8 mouse cellular contexts compared by ENCODE assay signal in genomic region chr8:111642939-111643263, GRCm38 (mm10). TPM values are rescaled to one million over a fixed set of nuclear protein-coding genes. Genes with fewer than 3 reads are reported as not detected.
DNase-seq lines count a peak whose midpoint lies in the region; ATAC-seq and TF ChIP-seq lines count a peak whose summit lies in the region.

No protein-coding gene starts in this region.

- TF ChIP-seq RAD21 in MEL (IDR thresholded peaks at IDR 0.05; ENCODE audit: low read depth, low read length) = no peak

- WGBS in heart, embryonic 13.5 days = 8% methylated on average over 5 of the region's 5 CpGs
- 12% methylated on average over 5 of the region's 5 CpGs for WGBS in hindbrain, embryonic 12.5 days

- H3K27me3 ChIP-seq in heart, embryonic 13.5 days (replicated peaks) = no peaks in the 10 kb centered on the region
- H3K27me3 ChIP-seq in MEL (ENCODE audit: control insufficient read depth in 1 of 2, insufficient read depth in 2 of 2, low read length in 2 of 2) = no peaks in the 10 kb centered on the region
- H3K27me3 ChIP-seq in hindbrain, embryonic 12.5 days = no peaks in the 10 kb centered on the region

- H3K36me3 ChIP-seq in heart, embryonic 13.5 days = 0 out of 2 replicates have a peak, but pooled peaks cover 3% of the 10 kb centered on the region
- H3K36me3 ChIP-seq in MEL (ENCODE audit: control insufficient read depth in 1 of 2, insufficient read depth in 2 of 2, low read length in 2 of 2) = peaks cover 0 to 11% of the 10 kb centered on the region in 2 experiments; a peak in 2 of 4 replicates
- H3K36me3 ChIP-seq in hindbrain, embryonic 12.5 days = no peaks in the 10 kb centered on the region

- no peak for TF ChIP-seq CTCF in MEL (IDR thresholded peaks at IDR 0.05 in 2 of 3, conservative IDR thresholded peaks at IDR 0.05 in 1 of 3; ENCODE audit: control insufficient read depth in 1 of 3, insufficient read depth in 1 of 3, low read depth in 2 of 3, low read length in 3 of 3, poor library complexity in 1 of 3, severe bottlenecking in 1 of 3)

- peak overlapping the region; percentile 85 for H3K9ac ChIP-seq in heart, embryonic 13.5 days
- peak overlapping the region; percentile 69 for H3K9ac ChIP-seq in MEL (ENCODE audit: control insufficient read depth, low read depth, low read length, poor library complexity, severe bottlenecking)
- 0 out of 2 replicates have a peak overlapping the region, but pooled peaks have one; percentile 28 for H3K9ac ChIP-seq in hindbrain, embryonic 12.5 days

- TF ChIP-seq POLR2A in MEL (IDR thresholded peaks at IDR 0.05; ENCODE audit: control insufficient read depth in 1 of 2, insufficient read depth in 1 of 2, low read depth in 1 of 2, low read length in 2 of 2, poor library complexity in 1 of 2) = no peak

- peak overlapping the region; percentile 97 for H3K27ac ChIP-seq in heart, embryonic 13.5 days (replicated peaks)
- peak overlapping the region; percentile 98 for H3K27ac ChIP-seq in MEL (ENCODE audit: control insufficient read depth, low read depth, low read length)
- no peak overlapping the region for H3K27ac ChIP-seq in hindbrain, embryonic 12.5 days

- no peaks in the 10 kb centered on the region for H3K9me3 ChIP-seq in heart, embryonic 13.5 days
- H3K9me3 ChIP-seq in MEL (replicated peaks; ENCODE audit: insufficient read depth, low read length) = no peaks in the 10 kb centered on the region
- H3K9me3 ChIP-seq in hindbrain, embryonic 12.5 days (replicated peaks) = no peaks in the 10 kb centered on the region

- intact Hi-C loops in heart, postnatal 10 days (cut with DNase I) = no loop called here

- peak overlapping the region; percentile 83 for H3K4me2 ChIP-seq in heart, embryonic 13.5 days
- peak overlapping the region; percentile 56 for H3K4me2 ChIP-seq in hindbrain, embryonic 12.5 days (replicated peaks)

- peaks cover 17% of the 10 kb centered on the region for H3K79me2 ChIP-seq in MEL (ENCODE audit: control insufficient read depth, insufficient read depth, low read length, poor library complexity)

- peaks cover 15% of the 10 kb centered on the region for H3K4me1 ChIP-seq in heart, embryonic 13.5 days
- H3K4me1 ChIP-seq in MEL (ENCODE audit: control insufficient read depth in 1 of 2, insufficient read depth in 2 of 2, low read length in 2 of 2) = peaks cover 2 to 16% of the 10 kb centered on the region in 2 experiments; a peak in 2 of 4 replicates
- peaks cover 7% of the 10 kb centered on the region for H3K4me1 ChIP-seq in hindbrain, embryonic 12.5 days

- DNase-seq in heart, postnatal 10 days = no peak
- no peak for DNase-seq in MEL (ENCODE audit: low read depth, low spot score)
- no peak for DNase-seq in spleen, adult 18-20 months
- no peak for DNase-seq in cerebellum, adult 11 months
- DNase-seq in embryo, embryonic 11 days = no peak

- no peak for TF ChIP-seq EP300 in MEL (IDR thresholded peaks at IDR 0.05; ENCODE audit: low read depth in 1 of 2, low read length in 2 of 2)

- peak overlapping the region; percentile 90 for H3K4me3 ChIP-seq in heart, embryonic 13.5 days
- peak overlapping the region; percentile 58 to 92 for H3K4me3 ChIP-seq in MEL (ENCODE audit: control insufficient read depth in 1 of 2, insufficient read depth in 1 of 2, low read depth in 2 of 2, low read length in 2 of 2)
- H3K4me3 ChIP-seq in hindbrain, embryonic 12.5 days = peak overlapping the region; percentile 72

- 0 out of 2 replicates have a peak, but pooled peaks have one; percentile 6 for ATAC-seq in heart, embryonic 13.5 days (ENCODE audit: extremely low read depth, insufficient number of reproducible peaks, low FRiP score, low TSS enrichment)
- peak; percentile 42 for ATAC-seq in hindbrain, embryonic 12.5 days (ENCODE audit: low FRiP score)
- ATAC-seq in megakaryocyte-erythroid progenitor cell, adult 5-6 weeks (replicated peaks; ENCODE audit: low FRiP score, low TSS enrichment, poor library complexity, severe bottlenecking) = peak; percentile 23

TF ChIP-seq in MEL, 35 proteins besides CTCF, POLR2A, EP300 and RAD21:
- TF ChIP-seq KAT2A (conservative IDR thresholded peaks at IDR 0.05; ENCODE audit: low read depth, low read length) = no peak
- TF ChIP-seq USF2 (IDR thresholded peaks at IDR 0.05; ENCODE audit: borderline replicate concordance in 1 of 2, insufficient read depth in 1 of 2, low read depth in 1 of 2, low read length in 2 of 2) = no peak
- TF ChIP-seq UBTF (IDR thresholded peaks at IDR 0.05; ENCODE audit: borderline replicate concordance, insufficient read depth, low read depth, low read length) = no peak
- TF ChIP-seq TBP (IDR thresholded peaks at IDR 0.05; ENCODE audit: low read depth, low read length) = no peak
- no peak for TF ChIP-seq TCF12 (IDR thresholded peaks at IDR 0.05; ENCODE audit: low read depth, low read length)
- TF ChIP-seq CHD2 (IDR thresholded peaks at IDR 0.05; ENCODE audit: low read length) = no peak
- no peak for TF ChIP-seq JUND (IDR thresholded peaks at IDR 0.05; ENCODE audit: low read depth, low read length)
- no peak for TF ChIP-seq SMC3 (IDR thresholded peaks at IDR 0.05; ENCODE audit: low read depth, low read length)
- TF ChIP-seq MAFK (IDR thresholded peaks at IDR 0.05; ENCODE audit: borderline replicate concordance, low read depth, low read length) = no peak

RNA-seq across cellular contexts. Expression of gene Zfp1, which starts 0.3 kb away (rescaled TPM):
- 12.9 and 13.8 TPM in 2 replicates for polyA plus RNA-seq in heart, embryonic 13.5 days (2015; fragmentation: Nextera tagmentation; extraction: Ambion mirVana)
- 10 to 100 TPM in 1 of 2 experiments, 1 to 10 TPM in 1; 9.5 to 10.3 TPM for total RNA-seq in heart, postnatal 10 days (2021)
- total RNA-seq in MEL (2012; rRNA removed) = 12.0 and 12.2 TPM in 2 replicates
- 10 to 100 TPM in 1 of 2 experiments, not detected in 1; 12.4 TPM for polyA plus RNA-seq in MEL (2012; ENCODE audit: insufficient read depth in 1 of 2, insufficient read length in 2 of 2, low read depth in 1 of 2, low replicate concordance in 2 of 2, missing spikeins in 1 of 2)
- polyA plus RNA-seq in hindbrain, embryonic 12.5 days (2016; fragmentation: Nextera tagmentation; extraction: Ambion mirVana) = 24.8 and 26.2 TPM in 2 replicates
- total RNA-seq in megakaryocyte-erythroid progenitor cell, adult 5-6 weeks (2014; fragmentation: Nextera tagmentation) = 13.5 and 13.9 TPM in 2 replicates
- total RNA-seq in megakaryocyte-erythroid progenitor cell, adult 5-6 weeks (2017) = 3.6 and 11.5 TPM in 2 replicates

RNA-seq across cellular contexts. Expression of gene Ldhd, which starts 12.7 kb away (rescaled TPM):
- polyA plus RNA-seq in heart, embryonic 13.5 days (2015; fragmentation: Nextera tagmentation; extraction: Ambion mirVana) = 0.44 and 0.65 TPM in 2 replicates
- total RNA-seq in heart, postnatal 10 days (2021) = 1 to 10 TPM; 6.0 to 6.2 TPM
- 0.03 and 0.04 TPM in 2 replicates for total RNA-seq in MEL (2012; rRNA removed)
- not detected for polyA plus RNA-seq in MEL (2012; ENCODE audit: insufficient read depth in 1 of 2, insufficient read length in 2 of 2, low read depth in 1 of 2, low replicate concordance in 2 of 2, missing spikeins in 1 of 2)
- polyA plus RNA-seq in hindbrain, embryonic 12.5 days (2016; fragmentation: Nextera tagmentation; extraction: Ambion mirVana) = 0.29 and 0.50 TPM in 2 replicates
- total RNA-seq in megakaryocyte-erythroid progenitor cell, adult 5-6 weeks (2014; fragmentation: Nextera tagmentation) = 0.15 and 1.1 TPM in 2 replicates
- 0.09 and 0.15 TPM in 2 replicates for total RNA-seq in megakaryocyte-erythroid progenitor cell, adult 5-6 weeks (2017)

RNA-seq across cellular contexts. Expression of gene Ctrb1, which starts 47.9 kb away (rescaled TPM):
- 1.9 TPM in 1 of 2 replicates, not detected in the other for polyA plus RNA-seq in heart, embryonic 13.5 days (2015; fragmentation: Nextera tagmentation; extraction: Ambion mirVana)
- total RNA-seq in heart, postnatal 10 days (2021) = under 1 TPM in 1 of 2 experiments, not detected in 1; 0.40 TPM
- not detected in 2 replicates for total RNA-seq in MEL (2012; rRNA removed)
- not detected for polyA plus RNA-seq in MEL (2012; ENCODE audit: insufficient read depth in 1 of 2, insufficient read length in 2 of 2, low read depth in 1 of 2, low replicate concordance in 2 of 2, missing spikeins in 1 of 2)
- polyA plus RNA-seq in hindbrain, embryonic 12.5 days (2016; fragmentation: Nextera tagmentation; extraction: Ambion mirVana) = not detected in 2 replicates
- not detected in 2 replicates for total RNA-seq in megakaryocyte-erythroid progenitor cell, adult 5-6 weeks (2014; fragmentation: Nextera tagmentation)
- not detected in 2 replicates for total RNA-seq in megakaryocyte-erythroid progenitor cell, adult 5-6 weeks (2017)

Comparison
In these comparisons a context has a peak if more than half of its experiments do, and no peak if none do; other contexts are left out.
1. H3K9ac ChIP-seq: peak in every context shown above with its lines; median percentile 85 in heart, embryonic 13.5 days; 69 in MEL; 28 in hindbrain, embryonic 12.5 days.